Mouse (Mus musculus) kidney, postnatal 25 days (tissue): Measurements from ENCODE around the gene Anks3.

Experiments
- DNase-seq, 2 experiments: peaks; one replicate each; pipeline ENCODE4 v3.0.0; 2021; ENCODE audit warnings: mixed read lengths in 2 of 2

Anks3 gene

DNA sequence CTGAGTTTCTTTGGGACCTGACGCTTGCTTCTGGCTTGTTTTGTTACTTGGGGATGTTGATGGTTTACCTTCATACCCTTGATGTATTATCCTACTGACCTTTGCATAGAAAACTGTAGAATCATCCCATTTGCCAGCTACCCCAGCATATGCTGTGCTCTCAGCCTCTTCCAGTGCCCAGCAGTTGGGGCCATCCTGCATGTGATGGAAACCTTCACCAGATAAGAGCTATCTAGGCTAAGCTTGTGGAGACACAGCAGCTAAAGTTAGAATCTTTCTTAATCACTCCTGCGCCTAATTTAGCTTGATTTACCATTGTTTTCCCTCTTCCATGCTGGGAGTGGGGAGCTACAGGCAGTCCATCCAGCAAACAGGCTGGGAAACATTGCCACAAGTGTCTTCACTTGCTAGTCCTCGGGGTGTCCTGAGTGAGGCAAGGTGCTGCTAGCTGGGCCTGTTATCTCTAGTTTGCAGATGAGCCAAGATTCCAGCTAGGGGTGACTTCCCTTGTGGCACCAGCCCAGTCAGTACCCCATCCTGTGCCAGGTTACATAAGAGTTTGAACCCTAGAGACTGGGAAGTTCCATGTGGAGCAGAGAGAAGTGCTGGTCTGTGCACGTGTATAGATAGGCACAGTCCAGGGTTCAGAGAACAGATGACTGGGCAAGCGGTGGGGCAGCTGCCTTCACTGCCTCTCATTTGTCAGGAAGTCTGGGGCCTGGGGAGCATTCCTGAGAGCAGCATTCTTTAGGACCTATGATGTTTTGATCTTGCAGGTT lies 67.6 kb downstream of the Anks3 start:
- peak; percentile 71 to 92 for DNase-seq

GRCm38 (mm10) chr16:4894201-4894908 lies 69.7 kb downstream of the Anks3 start:
- DNase-seq, result peak in 1 of 2 experiments; percentile 43

DNA sequence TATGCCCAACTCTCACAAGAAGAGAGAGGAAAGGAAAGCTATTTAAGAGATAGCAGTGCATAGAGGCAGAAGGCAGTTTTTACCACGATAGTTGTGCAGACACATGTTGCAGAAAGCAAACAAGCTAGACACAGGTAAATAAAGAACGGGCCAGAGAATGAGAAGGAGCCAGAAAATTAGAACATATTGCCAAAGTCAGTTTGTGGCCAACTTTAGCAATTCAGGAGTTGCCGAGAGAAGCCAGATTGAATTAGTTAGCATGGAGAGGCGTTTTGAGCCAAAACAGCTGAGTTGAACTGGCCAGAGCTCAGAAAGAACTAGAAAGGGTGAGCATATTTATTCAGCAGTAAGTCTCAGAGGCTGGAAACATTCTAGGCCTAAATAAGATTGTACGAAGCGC lies 71.8 kb downstream of the Anks3 start:
- no peak for DNase-seq
